In the genomic region with DNA sequence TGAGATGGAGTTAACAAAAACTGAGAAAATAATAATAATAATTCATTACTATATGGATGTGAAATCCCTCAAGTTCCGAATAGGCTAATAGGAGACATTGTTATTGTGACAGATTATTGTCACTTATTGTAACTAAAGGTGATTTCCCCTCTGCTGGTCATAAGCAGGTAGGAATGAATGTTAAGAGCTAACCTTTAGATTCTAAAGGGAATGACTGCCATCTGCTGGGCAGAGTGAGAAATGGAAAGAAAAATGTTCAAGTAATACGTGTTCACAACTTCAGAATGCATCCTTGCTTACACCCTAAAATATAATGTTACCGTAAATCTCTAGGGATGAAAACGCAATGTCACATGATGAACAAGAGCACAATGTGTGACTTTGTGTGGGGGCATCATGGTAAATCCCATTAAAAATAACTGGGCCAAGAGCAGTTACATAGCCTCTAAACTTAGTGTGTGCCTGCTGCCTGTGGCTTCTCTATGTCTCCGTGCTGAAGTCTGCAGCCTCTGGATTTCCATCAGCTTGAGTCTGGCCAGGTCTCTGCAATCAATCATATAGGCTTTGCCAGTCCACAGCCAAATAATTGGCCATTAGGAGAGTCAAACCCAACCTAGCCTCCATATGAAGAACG, we compare ENCODE assay signal across 9 mouse cellular contexts. TPM values are rescaled to one million over a fixed set of nuclear protein-coding genes. Genes with fewer than 3 reads are reported as not detected.
DNase-seq lines count a peak whose midpoint lies in the region; ATAC-seq and TF ChIP-seq lines count a peak whose summit lies in the region.
"Had no signal": no experiment of that assay in that cellular context is flagged by ENCODE, and none has a peak within 500 bp of the region (broad histone marks: within the 10 kb centered on the region; RNA-seq: fewer than 3 reads in every experiment).

No protein-coding gene starts in this region.

- H3K9me3 ChIP-seq in hindbrain, embryonic 12.5 days (replicated peaks): no peaks in the 10 kb centered on the region
- H3K9me3 ChIP-seq: G1E had no signal

- no peak for TF ChIP-seq POLR2A in lung, adult 2 months (IDR thresholded peaks at IDR 0.05; ENCODE audit: borderline replicate concordance, extremely low read depth, low read depth, low read length)

- no peak overlapping the region for H3K9ac ChIP-seq in hindbrain, embryonic 12.5 days

- no peaks in the 10 kb centered on the region for H3K36me3 ChIP-seq in hindbrain, embryonic 12.5 days
- H3K36me3 ChIP-seq: G1E had no signal

- no peaks in the 10 kb centered on the region; the same call in 1 of the 2 replicates for H3K27me3 ChIP-seq in hindbrain, embryonic 12.5 days

- TF ChIP-seq CTCF in lung, adult 2 months (IDR thresholded peaks at IDR 0.05; ENCODE audit: insufficient read depth, low read length): peak; percentile 27; the same call in 1 of the 2 replicates

- H3K4me3 ChIP-seq in hindbrain, embryonic 12.5 days: no peak overlapping the region
- no peak overlapping the region for H3K4me3 ChIP-seq in lung, adult 2 months (replicated peaks; ENCODE audit: extremely low read depth, low read depth, low read length)

- no peak overlapping the region for H3K4me2 ChIP-seq in hindbrain, embryonic 12.5 days (replicated peaks)

- peak; percentile 56; the same call in 1 of the 2 replicates for ATAC-seq in cerebellum, adult (ENCODE audit: insufficient number of reproducible peaks, low FRiP score, low TSS enrichment)
- ATAC-seq in hindbrain, embryonic 12.5 days (ENCODE audit: low FRiP score): peak; percentile 51

- DNase-seq in cerebellum, adult 11-12 months: no peak
- peak; percentile 5 to 21 for DNase-seq in spleen, postnatal 36 days (ENCODE audit: low spot score in 2 of 2)
- no peak for DNase-seq in spleen, postnatal 4 days (ENCODE audit: low spot score in 2 of 2)
- DNase-seq in embryo, embryonic 10.5 days (ENCODE audit: low spot score): peak; percentile 89
- no peak for DNase-seq in lung, adult 2 months
- DNase-seq in retina, postnatal 7 days (ENCODE audit: low read depth, low spot score): peak; percentile 64

- H3K27ac ChIP-seq in hindbrain, embryonic 12.5 days: no peak overlapping the region

- 30% methylated on average over 6 of the region's 6 CpGs for WGBS in hindbrain, embryonic 12.5 days
- 18% methylated on average over 6 of the region's 6 CpGs for WGBS in lung, adult 2 months

- no peaks in the 10 kb centered on the region for H3K4me1 ChIP-seq in hindbrain, embryonic 12.5 days
- peaks cover 2% of the 10 kb centered on the region; the same call in 1 of the 2 replicates for H3K4me1 ChIP-seq in lung, adult 2 months (ENCODE audit: control insufficient read depth, insufficient read depth, low read length)

RNA-seq across cellular contexts. Expression of gene Asb5, which starts 38.2 kb away (rescaled TPM):
- 5.5 and 6.2 TPM in 2 replicates for polyA plus RNA-seq in hindbrain, embryonic 12.5 days (2016; fragmentation: Nextera tagmentation; extraction: Ambion mirVana)
- 0.65 and 7.8 TPM in 2 replicates for polyA plus RNA-seq in lung, adult 2 months (2012; rRNA removed)
- polyA plus RNA-seq: G1E had no signal

RNA-seq across cellular contexts. Expression of gene Spcs3, which starts 38.6 kb away (rescaled TPM):
- 78.3 and 84.1 TPM in 2 replicates for polyA plus RNA-seq in hindbrain, embryonic 12.5 days (2016; fragmentation: Nextera tagmentation; extraction: Ambion mirVana)
- 6.6 and 13.4 TPM in 2 replicates for polyA plus RNA-seq in lung, adult 2 months (2012; rRNA removed)

Comparison
In these comparisons a context has a peak if more than half of its experiments do, and no peak if none do; other contexts are left out.
1. DNase-seq: peak in spleen, postnatal 36 days (2 of 2), embryo, embryonic 10.5 days (single experiment) and retina, postnatal 7 days (single experiment); none in cerebellum, adult 11-12 months (single experiment), spleen, postnatal 4 days (0 of 2) and lung, adult 2 months (single experiment).